Mouse (Mus musculus) fat pad, adult 2 months (tissue): ENCODE measurements around the gene Ncapg.
"Not testable (repeated sequence)": the region's sequence is repeated elsewhere in the genome, so short reads cannot be mapped to it uniquely, and the experiment has no call there.

Experiments used
- DNase-seq: peaks from one replicate; pipeline ENCODE4 v3.0.0-alpha.2; 2011; ENCODE audit warnings: low read depth, low spot score; ENCODE audit errors: extremely low read depth

The Ncapg gene

GRCm38 (mm10) chr5:45669598-45670279 is at the start of gene Ncapg:
Ncapg (plus strand) TSS chr5:45669919.
- DNase-seq: peak; percentile 54

- DNase-seq: no peak
Measured at GRCm38 (mm10) chr5:45621511-45621910, 48.2 kb upstream of the Ncapg start.

- no peak for DNase-seq
Measured at GRCm38 (mm10) chr5:45627771-45628170, 41.9 kb upstream of the Ncapg start.

- no peak for DNase-seq
Measured at GRCm38 (mm10) chr5:45629470-45629869, 40.2 kb upstream of the Ncapg start.

GRCm38 (mm10) chr5:45638378-45638777 is 31.3 kb upstream of the Ncapg start:
- no peak for DNase-seq

GRCm38 (mm10) chr5:45638806-45639714 is 30.7 kb upstream of the Ncapg start, which contains the start of gene Fam184b:
Fam184b (minus strand) TSS chr5:45639614.
- DNase-seq: no peak

- no peak for DNase-seq
Measured at GRCm38 (mm10) chr5:45639715-45640092, 30.0 kb upstream of the Ncapg start.

- DNase-seq: no peak
Measured at GRCm38 (mm10) chr5:45651026-45651703, 18.6 kb upstream of the Ncapg start.

GRCm38 (mm10) chr5:45658406-45658805 is 11.3 kb upstream of the Ncapg start:
- not testable (repeated sequence) for DNase-seq

- DNase-seq: no peak
Measured at GRCm38 (mm10) chr5:45668324-45668723, 1.4 kb upstream of the Ncapg start.

- DNase-seq: no peak
Measured at GRCm38 (mm10) chr5:45668831-45669230, 888 bp upstream of the Ncapg start.

- no peak for DNase-seq
Measured at GRCm38 (mm10) chr5:45669234-45669597, 503 bp upstream of the Ncapg start.

GRCm38 (mm10) chr5:45670280-45670670 is 556 bp downstream of the Ncapg start:
- DNase-seq: no peak

- DNase-seq: no peak
Measured at GRCm38 (mm10) chr5:45670894-45671494, 1.3 kb downstream of the Ncapg start.

- DNase-seq: no peak
Measured at GRCm38 (mm10) chr5:45675032-45675431, 5.3 kb downstream of the Ncapg start.

GRCm38 (mm10) chr5:45677639-45678038 is 7.9 kb downstream of the Ncapg start:
- DNase-seq: no peak

- DNase-seq: no peak
Measured at GRCm38 (mm10) chr5:45679955-45680354, 10.2 kb downstream of the Ncapg start.

- no peak for DNase-seq
Measured at GRCm38 (mm10) chr5:45683388-45683787, 13.7 kb downstream of the Ncapg start.

GRCm38 (mm10) chr5:45685243-45685642 is 15.5 kb downstream of the Ncapg start:
- DNase-seq: no peak

GRCm38 (mm10) chr5:45686223-45686622 is 16.5 kb downstream of the Ncapg start:
- DNase-seq: no peak

GRCm38 (mm10) chr5:45689152-45689551 is 19.4 kb downstream of the Ncapg start:
- DNase-seq: no peak
